Mouse (Mus musculus): ENCODE data around the gene Ncoa4.
A peak's percentile ranks its signal among the peaks of the same experiment; 100 is the strongest.
"Not testable (repeated sequence)": the region's sequence is repeated elsewhere in the genome, so short reads cannot be mapped to it uniquely, and the experiment has no call there.

Gene Ncoa4

GRCm38 (mm10) chr14:32160563-32160962 is 898 bp downstream of the Ncoa4 start:
- DNase-seq (ENCODE audit: low read depth, low spot score) = no peak

GRCm38 (mm10) chr14:32161090-32161885 is 1.6 kb downstream of the Ncoa4 start:
- no peak for DNase-seq (ENCODE audit: low read depth, low spot score)

GRCm38 (mm10) chr14:32162231-32162630 is 2.6 kb downstream of the Ncoa4 start:
- no peak for DNase-seq (ENCODE audit: low read depth, low spot score)

- DNase-seq (ENCODE audit: low read depth, low spot score) = no peak
Observed at GRCm38 (mm10) chr14:32163203-32163888, 3.7 kb downstream of the Ncoa4 start.

- no peak for DNase-seq (ENCODE audit: low read depth, low spot score)
Observed at GRCm38 (mm10) chr14:32164173-32165051, 4.7 kb downstream of the Ncoa4 start.

- DNase-seq (ENCODE audit: low read depth, low spot score) = peak; percentile 51
Observed at GRCm38 (mm10) chr14:32165278-32166061, 5.8 kb downstream of the Ncoa4 start.

GRCm38 (mm10) chr14:32166062-32166441 is 6.4 kb downstream of the Ncoa4 start:
- DNase-seq (ENCODE audit: low read depth, low spot score) = no peak

- DNase-seq (ENCODE audit: low read depth, low spot score) = no peak
Observed at GRCm38 (mm10) chr14:32166840-32167239, 7.2 kb downstream of the Ncoa4 start.

GRCm38 (mm10) chr14:32167326-32167725 is 7.7 kb downstream of the Ncoa4 start:
- no peak for DNase-seq (ENCODE audit: low read depth, low spot score)

- DNase-seq (ENCODE audit: low read depth, low spot score) = no peak
Observed at GRCm38 (mm10) chr14:32168653-32169231, 9.1 kb downstream of the Ncoa4 start.

- DNase-seq (ENCODE audit: low read depth, low spot score) = no peak
Observed at GRCm38 (mm10) chr14:32170137-32170536, 10.5 kb downstream of the Ncoa4 start.

- no peak for DNase-seq (ENCODE audit: low read depth, low spot score)
Observed at GRCm38 (mm10) chr14:32175310-32175709, 15.6 kb downstream of the Ncoa4 start.

GRCm38 (mm10) chr14:32176590-32176989 is 16.9 kb downstream of the Ncoa4 start:
- not testable (repeated sequence) for DNase-seq (ENCODE audit: low read depth, low spot score)

- no peak for DNase-seq (ENCODE audit: low read depth, low spot score)
Observed at GRCm38 (mm10) chr14:32179393-32180195, 19.9 kb downstream of the Ncoa4 start.

- DNase-seq (ENCODE audit: low read depth, low spot score) = no peak
Observed at GRCm38 (mm10) chr14:32180861-32181260, 21.2 kb downstream of the Ncoa4 start.

GRCm38 (mm10) chr14:32183846-32184245 is 24.2 kb downstream of the Ncoa4 start:
- DNase-seq (ENCODE audit: low read depth, low spot score) = no peak

GRCm38 (mm10) chr14:32190627-32191391 is 31.1 kb downstream of the Ncoa4 start:
- DNase-seq (ENCODE audit: low read depth, low spot score) = no peak

- no peak for DNase-seq (ENCODE audit: low read depth, low spot score)
Observed at GRCm38 (mm10) chr14:32191926-32192325, 32.3 kb downstream of the Ncoa4 start.

- DNase-seq (ENCODE audit: low read depth, low spot score) = peak; percentile 34
Observed at GRCm38 (mm10) chr14:32192437-32192836, 32.8 kb downstream of the Ncoa4 start.
